Mouse (Mus musculus) spleen, adult 2 months (tissue): ENCODE data around the gene Wfikkn2.

Source experiments
- CTCF ChIP-seq: fragments of 200-500 bp; IDR thresholded peaks from 2 replicates; pipeline ENCODE4 v1.5.1; 2011; ENCODE audit warnings: mild to moderate bottlenecking, inconsistent platforms; ENCODE audit not compliant: insufficient read depth, insufficient read length, insufficient replicate concordance; ENCODE audit errors: extremely low read depth
- POLR2A ChIP-seq: fragments of 200-500 bp; IDR thresholded peaks from 2 replicates; pipeline ENCODE4 v1.6.1; 2011; ENCODE audit warnings: low read depth, low read length, inconsistent platforms

DNA sequence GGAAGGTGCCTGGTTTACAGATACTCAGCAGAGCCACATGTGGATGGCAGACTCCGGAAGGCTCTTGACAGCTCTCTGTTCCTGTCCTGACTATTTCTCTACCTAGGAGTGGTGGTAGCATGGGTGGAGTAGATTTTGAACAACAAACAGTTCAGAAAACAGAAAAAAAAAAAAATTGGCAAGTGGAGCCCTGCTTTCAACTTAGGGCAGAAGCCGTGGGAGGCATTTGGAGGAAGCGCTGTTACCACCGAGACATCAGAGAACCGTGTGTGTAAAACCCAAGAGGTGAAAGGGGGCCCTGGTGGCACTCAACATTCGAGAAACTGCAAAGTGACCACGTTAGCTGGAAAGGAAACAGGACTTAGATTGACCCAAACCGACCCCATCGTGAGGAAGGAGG, 7.4 kb upstream of the Wfikkn2 start:
- no peak for TF ChIP-seq CTCF
- TF ChIP-seq POLR2A = no peak
